Mouse (Mus musculus): ENCODE measurements around the gene Mettl22. TPM values are rescaled to one million over a fixed set of nuclear protein-coding genes. Genes with fewer than 3 reads are reported as not detected.

Gene Mettl22
- polyA plus RNA-seq, 1 experiment from 2014 or later = 28.6 TPM

- H3K27ac ChIP-seq (replicated peaks; ENCODE audit: low read depth, low read length) = no peak overlapping the region
- peaks cover 9% of the 10 kb centered on the region; the same call in 1 of the 2 replicates for H3K4me1 ChIP-seq (ENCODE audit: control insufficient read depth, insufficient read depth, low read length)
- ATAC-seq (ENCODE audit: low read depth) = no peak
- H3K9me3 ChIP-seq (ENCODE audit: control insufficient read depth, low read length) = no peaks in the 10 kb centered on the region
- no peak overlapping the region for H3K4me2 ChIP-seq (ENCODE audit: low read depth, low read length)
- no peaks in the 10 kb centered on the region for H3K27me3 ChIP-seq (replicated peaks; ENCODE audit: control insufficient read depth, insufficient read depth, low read length)
- 92% methylated on average over 9 of the region's 9 CpGs for WGBS
- no peak for DNase-seq (ENCODE audit: low spot score)
- H3K9ac ChIP-seq (ENCODE audit: low read depth, low read length) = no peak overlapping the region
- no peaks in the 10 kb centered on the region for H3K36me3 ChIP-seq (ENCODE audit: control insufficient read depth, insufficient read depth, low read length)
- H3K4me3 ChIP-seq (ENCODE audit: low read depth, low read length) = no peak overlapping the region
These were observed 61.9 kb downstream of the Mettl22 start for GRCm38 (mm10) chr16:8532461-8532860.

DNA sequence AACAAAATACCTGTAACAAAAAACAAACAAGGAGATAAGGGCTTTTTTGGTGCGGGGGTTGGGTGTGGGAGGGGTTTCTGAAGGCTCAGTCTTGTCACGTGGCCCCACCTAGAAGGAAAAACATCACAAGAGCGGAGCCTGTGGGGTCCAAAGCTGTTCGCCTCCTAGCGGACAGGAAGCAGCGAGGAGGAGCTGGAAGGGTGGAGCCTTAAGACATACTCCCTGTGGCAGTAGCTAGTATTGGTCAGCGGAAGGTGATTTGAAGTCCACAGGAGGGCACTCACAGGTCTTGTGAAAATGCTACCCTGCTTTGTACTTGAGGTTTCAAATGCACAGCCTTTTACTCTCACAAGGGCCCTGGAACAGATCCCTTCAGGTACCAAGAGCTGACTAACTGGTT, 62.3 kb downstream of the Mettl22 start:
- no peak overlapping the region for H3K4me3 ChIP-seq (ENCODE audit: low read depth, low read length)

DNA sequence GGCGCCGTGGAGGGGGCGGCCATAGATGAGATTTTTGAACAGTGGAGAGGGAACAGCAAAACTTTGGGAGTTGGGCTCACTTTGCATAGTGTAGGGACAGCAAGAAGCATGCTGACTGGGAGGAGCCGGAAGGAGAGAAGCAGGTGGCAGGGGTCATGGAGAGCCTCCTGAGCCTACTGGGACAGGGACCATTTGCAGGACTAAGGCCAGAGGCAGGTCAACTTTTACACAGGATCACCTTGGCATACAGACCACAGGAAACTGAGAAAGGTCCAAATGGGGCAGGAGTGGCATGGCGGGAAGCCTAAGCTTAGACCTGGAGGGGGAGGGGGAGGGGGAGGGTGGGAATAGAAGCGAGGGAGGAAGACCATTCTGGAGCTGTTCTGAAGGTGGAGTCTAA, 62.9 kb downstream of the Mettl22 start:
- Histone ChIP-seq H3K4me3 (ENCODE audit: low read depth, low read length) (no peak overlapping the region), H3K4me2 (ENCODE audit: low read depth, low read length) (no peak overlapping the region), H3K36me3 (ENCODE audit: control insufficient read depth, insufficient read depth, low read length) (no peaks in the 10 kb centered on the region), H3K4me1 (ENCODE audit: control insufficient read depth, insufficient read depth, low read length) (peaks cover 9% of the 10 kb centered on the region; the same call in 1 of the 2 replicates), H3K9me3 (ENCODE audit: control insufficient read depth, low read length) (no peaks in the 10 kb centered on the region), H3K9ac (ENCODE audit: low read depth, low read length) (no peak overlapping the region), H3K27ac (replicated peaks; ENCODE audit: low read depth, low read length) (no peak overlapping the region), H3K27me3 (replicated peaks; ENCODE audit: control insufficient read depth, insufficient read depth, low read length) (no peaks in the 10 kb centered on the region)
- WGBS = 85% methylated on average over 6 of the region's 6 CpGs
- DNase-seq (ENCODE audit: low spot score) (no peak), ATAC-seq (ENCODE audit: low read depth) (no peak)

More for the DNA sequence above, 62.3 kb downstream of the Mettl22 start:
- H3K27me3 ChIP-seq (replicated peaks; ENCODE audit: control insufficient read depth, insufficient read depth, low read length) = no peaks in the 10 kb centered on the region
- H3K9me3 ChIP-seq (ENCODE audit: control insufficient read depth, low read length) = no peaks in the 10 kb centered on the region
- H3K4me1 ChIP-seq (ENCODE audit: control insufficient read depth, insufficient read depth, low read length) = peaks cover 9% of the 10 kb centered on the region; the same call in 1 of the 2 replicates
- H3K36me3 ChIP-seq (ENCODE audit: control insufficient read depth, insufficient read depth, low read length) = no peaks in the 10 kb centered on the region
- H3K4me2 ChIP-seq (ENCODE audit: low read depth, low read length) = no peak overlapping the region
- H3K9ac ChIP-seq (ENCODE audit: low read depth, low read length) = no peak overlapping the region
- no peak for DNase-seq (ENCODE audit: low spot score)
- no peak overlapping the region for H3K27ac ChIP-seq (replicated peaks; ENCODE audit: low read depth, low read length)
- 76% methylated on average over 7 of the region's 7 CpGs for WGBS
- ATAC-seq (ENCODE audit: low read depth) = no peak

- 86% methylated on average over 11 of the region's 11 CpGs for WGBS
These were observed 64.0 kb downstream of the Mettl22 start for GRCm38 (mm10) chr16:8534466-8535200.

DNA sequence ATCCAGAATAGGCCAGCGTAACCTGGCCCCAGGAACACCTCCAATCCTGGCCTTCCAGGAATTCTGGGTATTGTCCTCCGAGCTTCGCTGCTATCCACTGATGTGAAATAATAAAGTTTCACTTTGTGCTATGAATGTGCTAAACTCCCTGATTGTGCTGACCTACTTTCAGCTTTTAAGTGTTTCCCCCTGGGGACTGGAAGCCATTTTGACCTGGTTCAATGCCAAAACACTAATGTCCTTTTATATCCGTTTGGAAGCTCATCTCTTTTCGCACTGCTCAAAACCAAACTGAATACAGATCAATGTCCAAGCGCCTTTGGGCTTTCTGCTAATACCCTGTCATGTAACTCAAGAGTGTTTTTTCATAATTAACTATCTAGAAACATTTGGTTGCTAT, 64.8 kb downstream of the Mettl22 start:
- Histone ChIP-seq H3K4me1 (ENCODE audit: control insufficient read depth, insufficient read depth, low read length) (peaks cover 14% of the 10 kb centered on the region), H3K36me3 (ENCODE audit: control insufficient read depth, insufficient read depth, low read length) (no peaks in the 10 kb centered on the region), H3K4me3 (ENCODE audit: low read depth, low read length) (no peak overlapping the region), H3K27ac (replicated peaks; ENCODE audit: low read depth, low read length) (no peak overlapping the region), H3K9ac (ENCODE audit: low read depth, low read length) (no peak overlapping the region), H3K4me2 (ENCODE audit: low read depth, low read length) (no peak overlapping the region), H3K27me3 (replicated peaks; ENCODE audit: control insufficient read depth, insufficient read depth, low read length) (no peaks in the 10 kb centered on the region), H3K9me3 (ENCODE audit: control insufficient read depth, low read length) (no peaks in the 10 kb centered on the region)
- ATAC-seq (ENCODE audit: low read depth) = no peak
- 81% methylated on average over 6 of the region's 6 CpGs for WGBS
- no peak for DNase-seq (ENCODE audit: low spot score)

More at GRCm38 (mm10) chr16:8534466-8535200, 64.0 kb downstream of the Mettl22 start:
- ATAC-seq (ENCODE audit: low read depth) (no peak), DNase-seq (ENCODE audit: low spot score) (no peak)
- no peak overlapping the region for H3K4me2 ChIP-seq (ENCODE audit: low read depth, low read length)
- H3K27ac ChIP-seq (replicated peaks; ENCODE audit: low read depth, low read length) = no peak overlapping the region
- no peak overlapping the region for H3K4me3 ChIP-seq (ENCODE audit: low read depth, low read length)
- no peak overlapping the region for H3K9ac ChIP-seq (ENCODE audit: low read depth, low read length)
- no peaks in the 10 kb centered on the region for H3K27me3 ChIP-seq (replicated peaks; ENCODE audit: control insufficient read depth, insufficient read depth, low read length)
- H3K9me3 ChIP-seq (ENCODE audit: control insufficient read depth, low read length) = no peaks in the 10 kb centered on the region
- H3K36me3 ChIP-seq (ENCODE audit: control insufficient read depth, insufficient read depth, low read length) = no peaks in the 10 kb centered on the region
- peaks cover 13% of the 10 kb centered on the region for H3K4me1 ChIP-seq (ENCODE audit: control insufficient read depth, insufficient read depth, low read length)

DNA sequence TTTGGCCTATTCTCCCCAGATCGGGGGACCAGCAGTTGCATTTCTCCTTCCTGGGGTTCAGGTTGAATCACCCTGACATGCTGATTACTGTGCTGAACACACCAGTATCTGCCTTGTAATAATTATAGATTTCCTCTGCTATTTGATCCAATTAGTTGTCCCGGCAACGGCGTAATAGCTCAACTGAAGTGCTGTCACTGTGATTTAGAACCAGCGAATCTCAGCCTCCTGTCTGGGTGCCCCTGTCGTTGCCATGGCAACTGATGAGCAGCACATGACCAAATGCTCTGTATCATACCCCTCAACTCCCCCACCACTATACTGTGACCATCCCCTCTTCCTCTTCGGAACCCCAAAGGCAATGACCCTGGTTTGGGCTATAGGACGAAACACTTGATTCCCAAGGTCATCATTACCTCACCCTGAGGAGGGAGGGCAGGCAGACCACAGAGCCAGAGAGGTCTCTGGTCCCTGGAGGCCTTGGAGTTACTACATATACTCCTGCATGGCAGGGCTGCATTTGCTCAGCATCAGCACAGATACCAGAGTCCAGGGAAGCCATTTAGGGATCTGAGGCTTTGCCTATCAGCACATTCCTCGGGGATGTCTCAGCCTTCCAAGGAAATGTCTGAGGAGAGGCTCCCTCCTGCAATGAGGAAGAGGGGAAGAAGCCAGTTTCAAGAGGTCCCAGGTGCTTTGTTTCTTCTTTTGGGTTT, 68.7 kb downstream of the Mettl22 start:
- Histone ChIP-seq H3K9me3 (ENCODE audit: control insufficient read depth, low read length) (no peaks in the 10 kb centered on the region), H3K27me3 (replicated peaks; ENCODE audit: control insufficient read depth, insufficient read depth, low read length) (no peaks in the 10 kb centered on the region), H3K9ac (ENCODE audit: low read depth, low read length) (no peak overlapping the region), H3K4me1 (ENCODE audit: control insufficient read depth, insufficient read depth, low read length) (peaks cover 23% of the 10 kb centered on the region), H3K4me2 (ENCODE audit: low read depth, low read length) (no peak overlapping the region), H3K36me3 (ENCODE audit: control insufficient read depth, insufficient read depth, low read length) (no peaks in the 10 kb centered on the region), H3K4me3 (ENCODE audit: low read depth, low read length) (no peak overlapping the region), H3K27ac (replicated peaks; ENCODE audit: low read depth, low read length) (no peak overlapping the region; the same call in 1 of the 2 replicates)
- DNase-seq (ENCODE audit: low spot score) (peak; percentile 74), ATAC-seq (ENCODE audit: low read depth) (peak; percentile 84)
- 37% methylated on average over 9 of the region's 9 CpGs for WGBS

Other genes with a start within 250 kb of the Mettl22 start
- not detected in 2 replicates for gene Tmem114, start 45.7 kb upstream of the Mettl22 start, polyA plus RNA-seq (2014; fragmentation: Nextera tagmentation; extraction: Ambion mirVana)
- gene Abat, start 42.6 kb downstream of the Mettl22 start, polyA plus RNA-seq (2014; fragmentation: Nextera tagmentation; extraction: Ambion mirVana) = 18.0 and 20.6 TPM in 2 replicates
- gene Pmm2, start 166.9 kb downstream of the Mettl22 start, polyA plus RNA-seq (2014; fragmentation: Nextera tagmentation; extraction: Ambion mirVana) = 42.4 and 47.5 TPM in 2 replicates
- gene Tmem186, start 166.9 kb downstream of the Mettl22 start, polyA plus RNA-seq (2014; fragmentation: Nextera tagmentation; extraction: Ambion mirVana) = 11.4 and 14.1 TPM in 2 replicates
- gene Carhsp1, start 201.4 kb downstream of the Mettl22 start, polyA plus RNA-seq (2014; fragmentation: Nextera tagmentation; extraction: Ambion mirVana) = 29.2 and 32.1 TPM in 2 replicates
- gene Gm5767, start 210.0 kb downstream of the Mettl22 start, polyA plus RNA-seq (2014; fragmentation: Nextera tagmentation; extraction: Ambion mirVana) = not detected in 2 replicates